ENCODE assay signal across 19 mouse cellular contexts in genomic region chr12:10127995-10128573, GRCm38 (mm10).
DNase-seq lines count a peak whose midpoint lies in the region; ATAC-seq and TF ChIP-seq lines count a peak whose summit lies in the region.
"Had no signal": no experiment of that assay in that cellular context is flagged by ENCODE, and none has a peak within 500 bp of the region (broad histone marks: within the 10 kb centered on the region; RNA-seq: fewer than 3 reads in every experiment).

No protein-coding gene starts in this region.

- whole genome bisulfite sequencing in embryonic facial prominence, embryonic 11.5 days: 35% methylated on average over 3 of the region's 3 CpGs
- WGBS in embryonic facial prominence, embryonic 10.5 days: 49% methylated on average over 3 of the region's 3 CpGs
- 12% methylated on average over 3 of the region's 3 CpGs for WGBS in lung, embryonic 14.5 days
- WGBS in midbrain, embryonic 15.5 days: 56% methylated on average over 3 of the region's 3 CpGs

- TF ChIP-seq CTCF in lung, embryonic 14.5 days (IDR thresholded peaks at IDR 0.05; ENCODE audit: low read depth): no peak
- no peak for TF ChIP-seq CTCF in brain, embryonic 14.5 days (IDR thresholded peaks at IDR 0.05; ENCODE audit: borderline replicate concordance, extremely low read depth, insufficient read depth, insufficient read length)

- H3K4me3 ChIP-seq in embryonic facial prominence, embryonic 11.5 days (ENCODE audit: low read depth, low read length): no peak overlapping the region
- no peak overlapping the region for H3K4me3 ChIP-seq in embryonic facial prominence, embryonic 10.5 days
- no peak overlapping the region for H3K4me3 ChIP-seq in lung, embryonic 14.5 days (ENCODE audit: low read depth, low read length)
- H3K4me3 ChIP-seq in midbrain, embryonic 15.5 days: no peak overlapping the region
- H3K4me3 ChIP-seq: forebrain, embryonic 15.5 days; heart, embryonic 15.5 days; limb, embryonic 10.5 days had no signal

- intact Hi-C loops in heart, postnatal 25 days (cut with DNase I): no loop called here

- peak; percentile 17 for DNase-seq in embryonic facial prominence, embryonic 11.5 days (ENCODE audit: low spot score)
- no peak for DNase-seq in embryonic facial prominence, embryonic 10.5 days (ENCODE audit: low spot score)
- peak; percentile 45 for DNase-seq in lung, embryonic 14.5 days
- no peak for DNase-seq in lung, postnatal 10 days
- DNase-seq in brain, embryonic 14.5 days (ENCODE audit: low read depth): peak; percentile 48
- no peak for DNase-seq in heart, postnatal 25 days (ENCODE audit: low spot score)
- DNase-seq in MN1 (ENCODE audit: low spot score): no peak
- DNase-seq: cerebellum, adult 9-10 months; gastrocnemius, postnatal 14 days; kidney, postnatal 25 days; liver, postnatal 0 days; lung, postnatal 4 days; right cerebral cortex, postnatal 4 days had no signal

- no peaks in the 10 kb centered on the region for H3K27me3 ChIP-seq in embryonic facial prominence, embryonic 11.5 days (ENCODE audit: control insufficient read depth, insufficient read depth, low read length)
- H3K27me3 ChIP-seq in embryonic facial prominence, embryonic 10.5 days (replicated peaks; ENCODE audit: low read depth, poor library complexity, severe bottlenecking): no peaks in the 10 kb centered on the region
- H3K27me3 ChIP-seq in lung, embryonic 14.5 days (ENCODE audit: insufficient read depth, low read length): no peaks in the 10 kb centered on the region
- H3K27me3 ChIP-seq in midbrain, embryonic 15.5 days (replicated peaks): no peaks in the 10 kb centered on the region
- H3K27me3 ChIP-seq: CH12.LX; forebrain, embryonic 15.5 days; heart, embryonic 15.5 days had no signal

- no peak for TF ChIP-seq POLR2A in brain, embryonic 14.5 days (IDR thresholded peaks at IDR 0.05; ENCODE audit: borderline replicate concordance, extremely low read depth, insufficient read depth, insufficient read length, poor library complexity, severe bottlenecking)

- no peak overlapping the region for H3K4me2 ChIP-seq in embryonic facial prominence, embryonic 11.5 days (ENCODE audit: low read depth, low read length)
- H3K4me2 ChIP-seq in lung, embryonic 14.5 days: no peak overlapping the region
- no peak overlapping the region for H3K4me2 ChIP-seq in midbrain, embryonic 15.5 days
- H3K4me2 ChIP-seq: forebrain, embryonic 15.5 days; heart, embryonic 15.5 days had no signal

- H3K27ac ChIP-seq in embryonic facial prominence, embryonic 11.5 days (replicated peaks; ENCODE audit: low read depth, low read length): no peak overlapping the region
- no peak overlapping the region for H3K27ac ChIP-seq in embryonic facial prominence, embryonic 10.5 days (replicated peaks)
- H3K27ac ChIP-seq in lung, embryonic 14.5 days (ENCODE audit: low read depth): no peak overlapping the region; the same call in 1 of the 2 replicates
- no peak overlapping the region for H3K27ac ChIP-seq in midbrain, embryonic 15.5 days
- H3K27ac ChIP-seq: forebrain, embryonic 15.5 days; heart, embryonic 15.5 days; hindbrain, postnatal 0 days; limb, embryonic 10.5 days had no signal

- no peak overlapping the region for H3K9ac ChIP-seq in embryonic facial prominence, embryonic 11.5 days (replicated peaks; ENCODE audit: low read length)
- no peak overlapping the region for H3K9ac ChIP-seq in lung, embryonic 14.5 days
- H3K9ac ChIP-seq in midbrain, embryonic 15.5 days: no peak overlapping the region
- H3K9ac ChIP-seq: forebrain, embryonic 15.5 days; heart, embryonic 15.5 days; liver, postnatal 0 days had no signal

- H3K36me3 ChIP-seq in embryonic facial prominence, embryonic 11.5 days (replicated peaks; ENCODE audit: control insufficient read depth, insufficient read depth, low read depth, low read length): no peaks in the 10 kb centered on the region
- H3K36me3 ChIP-seq in embryonic facial prominence, embryonic 10.5 days (replicated peaks): no peaks in the 10 kb centered on the region
- no peaks in the 10 kb centered on the region for H3K36me3 ChIP-seq in lung, embryonic 14.5 days (ENCODE audit: insufficient read depth)
- no peaks in the 10 kb centered on the region for H3K36me3 ChIP-seq in midbrain, embryonic 15.5 days (replicated peaks)
- H3K36me3 ChIP-seq: forebrain, embryonic 15.5 days; heart, embryonic 15.5 days; limb, embryonic 10.5 days had no signal

- H3K9me3 ChIP-seq in embryonic facial prominence, embryonic 11.5 days (replicated peaks; ENCODE audit: control insufficient read depth, low read length): no peaks in the 10 kb centered on the region
- H3K9me3 ChIP-seq in embryonic facial prominence, embryonic 10.5 days: no peaks in the 10 kb centered on the region
- H3K9me3 ChIP-seq in lung, embryonic 14.5 days (ENCODE audit: low read depth, low read length): no peaks in the 10 kb centered on the region
- H3K9me3 ChIP-seq in midbrain, embryonic 15.5 days: no peaks in the 10 kb centered on the region
- H3K9me3 ChIP-seq: forebrain, embryonic 15.5 days; heart, embryonic 15.5 days; limb, embryonic 10.5 days had no signal

- H3K4me1 ChIP-seq in embryonic facial prominence, embryonic 11.5 days (ENCODE audit: control insufficient read depth, insufficient read depth, low read length): no peaks in the 10 kb centered on the region
- peaks cover 12% of the 10 kb centered on the region for H3K4me1 ChIP-seq in embryonic facial prominence, embryonic 10.5 days
- H3K4me1 ChIP-seq in lung, embryonic 14.5 days (ENCODE audit: insufficient read depth): peaks cover 2% of the 10 kb centered on the region; the same call in 1 of the 2 replicates
- H3K4me1 ChIP-seq in midbrain, embryonic 15.5 days: no peaks in the 10 kb centered on the region
- H3K4me1 ChIP-seq: forebrain, embryonic 15.5 days; heart, embryonic 15.5 days had no signal

- ATAC-seq in embryonic facial prominence, embryonic 11.5 days (replicated peaks; ENCODE audit: insufficient number of reproducible peaks, low FRiP score, low TSS enrichment, low read depth): no peak
- peak; percentile 91 for ATAC-seq in lung, embryonic 14.5 days (ENCODE audit: insufficient read depth)
- ATAC-seq in midbrain, embryonic 15.5 days (replicated peaks): peak; percentile 87
- ATAC-seq: forebrain, embryonic 15.5 days; hindbrain, postnatal 0 days; liver, postnatal 0 days had no signal

Comparison
In these comparisons a context has a peak if more than half of its experiments do, and no peak if none do; other contexts are left out.
1. DNase-seq: peak in embryonic facial prominence, embryonic 11.5 days (single experiment), lung, embryonic 14.5 days (single experiment) and brain, embryonic 14.5 days (single experiment); none in embryonic facial prominence, embryonic 10.5 days (single experiment), lung, postnatal 10 days (single experiment), heart, postnatal 25 days (single experiment) and MN1 (single experiment).